Comparison of ENCODE assay signal across 23 mouse cellular contexts in genomic region chr12:54568078-54568931, GRCm38 (mm10).
DNase-seq lines count a peak whose midpoint lies in the region; ATAC-seq and TF ChIP-seq lines count a peak whose summit lies in the region.
"Had no signal": no experiment of that assay in that cellular context is flagged by ENCODE, and none has a peak within 500 bp of the region (broad histone marks: within the 10 kb centered on the region; RNA-seq: fewer than 3 reads in every experiment).

No protein-coding gene starts in this region.

- no peak for TF ChIP-seq CTCF in liver, postnatal 0 days (IDR thresholded peaks at IDR 0.05; ENCODE audit: low read depth)
- TF ChIP-seq CTCF in intestine, postnatal 0 days (IDR thresholded peaks at IDR 0.05; ENCODE audit: low read depth) = no peak

- no peak overlapping the region for H3K9ac ChIP-seq in liver, postnatal 0 days (replicated peaks)
- H3K9ac ChIP-seq in intestine, postnatal 0 days (ENCODE audit: low read depth, low read length) = no peak overlapping the region
- no peak overlapping the region for H3K9ac ChIP-seq in midbrain, embryonic 16.5 days (ENCODE audit: low read depth, low read length)
- H3K9ac ChIP-seq: hindbrain, embryonic 13.5 days; limb, embryonic 13.5 days; neural tube, embryonic 12.5 days had no signal

- no peaks in the 10 kb centered on the region for H3K9me3 ChIP-seq in liver, postnatal 0 days (ENCODE audit: low read length)
- H3K9me3 ChIP-seq in intestine, postnatal 0 days (ENCODE audit: control insufficient read depth) = peaks cover 3% of the 10 kb centered on the region; the same call in 1 of the 2 replicates
- 0 out of 2 replicates have a peak, but pooled peaks cover 2% of the 10 kb centered on the region for H3K9me3 ChIP-seq in midbrain, embryonic 16.5 days (replicated peaks; ENCODE audit: control insufficient read depth, low read length, poor library complexity, severe bottlenecking)

- H3K36me3 ChIP-seq in liver, postnatal 0 days (replicated peaks; ENCODE audit: insufficient read depth, low read length) = no peaks in the 10 kb centered on the region
- no peaks in the 10 kb centered on the region for H3K36me3 ChIP-seq in intestine, postnatal 0 days (ENCODE audit: control insufficient read depth, insufficient read depth)
- H3K36me3 ChIP-seq in midbrain, embryonic 16.5 days (ENCODE audit: control insufficient read depth, insufficient read depth, low read length) = no peaks in the 10 kb centered on the region
- H3K36me3 ChIP-seq: hindbrain, embryonic 13.5 days; limb, embryonic 13.5 days; neural tube, embryonic 12.5 days had no signal

- 57% methylated on average over 6 of the region's 6 CpGs for WGBS in liver, postnatal 0 days (ENCODE audit: insufficient replicate concordance)
- 45% methylated on average over 6 of the region's 6 CpGs for WGBS in intestine, postnatal 0 days
- WGBS in midbrain, embryonic 16.5 days = 75% methylated on average over 6 of the region's 6 CpGs

- peak overlapping the region; percentile 35 for H3K27ac ChIP-seq in liver, postnatal 0 days (ENCODE audit: low read depth)
- H3K27ac ChIP-seq in intestine, postnatal 0 days (ENCODE audit: low read depth, low read length) = no peak overlapping the region
- no peak overlapping the region for H3K27ac ChIP-seq in midbrain, embryonic 16.5 days (ENCODE audit: low read length)
- H3K27ac ChIP-seq: hindbrain, embryonic 13.5 days; limb, embryonic 13.5 days; neural tube, embryonic 12.5 days had no signal

- peak; percentile 90 for ATAC-seq in liver, postnatal 0 days
- ATAC-seq in intestine, postnatal 0 days = peak; percentile 59
- ATAC-seq in erythroblast, adult 5-6 weeks (replicated peaks; ENCODE audit: low FRiP score, poor library complexity, severe bottlenecking) = no peak
- no peak for ATAC-seq in midbrain, embryonic 16.5 days
- no peak for ATAC-seq in erythroid progenitor cell, adult 5-6 weeks (replicated peaks; ENCODE audit: low FRiP score, poor library complexity, severe bottlenecking)
- ATAC-seq: forebrain, embryonic 16.5 days; Patski had no signal

- no peak overlapping the region for H3K4me3 ChIP-seq in liver, postnatal 0 days (ENCODE audit: low read depth, low read length)
- no peak overlapping the region for H3K4me3 ChIP-seq in intestine, postnatal 0 days (ENCODE audit: low read depth, low read length)
- no peak overlapping the region for H3K4me3 ChIP-seq in midbrain, embryonic 16.5 days (ENCODE audit: low read depth, low read length)
- H3K4me3 ChIP-seq: hindbrain, embryonic 13.5 days; limb, embryonic 13.5 days; neural tube, embryonic 12.5 days had no signal

- H3K4me1 ChIP-seq in liver, postnatal 0 days (ENCODE audit: insufficient read depth) = 0 out of 2 replicates have a peak, but pooled peaks cover 3% of the 10 kb centered on the region
- H3K4me1 ChIP-seq in intestine, postnatal 0 days (replicated peaks; ENCODE audit: control insufficient read depth, insufficient read depth, low read length) = no peaks in the 10 kb centered on the region
- no peaks in the 10 kb centered on the region for H3K4me1 ChIP-seq in midbrain, embryonic 16.5 days (ENCODE audit: control insufficient read depth, insufficient read depth, low read length)
- H3K4me1 ChIP-seq: hindbrain, embryonic 13.5 days; limb, embryonic 13.5 days; neural tube, embryonic 12.5 days had no signal

- no peak for TF ChIP-seq EP300 in liver, postnatal 0 days (IDR thresholded peaks at IDR 0.05; ENCODE audit: low read depth)

- no peak for DNase-seq in liver, postnatal 0 days
- no peak for DNase-seq in liver
- peak; percentile 48 for DNase-seq in adipocyte (ENCODE audit: low spot score)
- DNase-seq in yolk sac, embryonic 10.5 days (ENCODE audit: low spot score) = peak; percentile 78
- DNase-seq: cerebellum, adult 8-10 months; heart, postnatal 10 days; kidney, adult 18-20 months; kidney, postnatal 10 days; layer of hippocampus, postnatal 36 days; lung, postnatal 14 days; right cerebral cortex, postnatal 4 days; thymus, adult 18-20 months; thymus, postnatal 4 days had no signal

- no peak overlapping the region for H3K4me2 ChIP-seq in liver, postnatal 0 days (ENCODE audit: low read depth, low read length)
- no peak overlapping the region for H3K4me2 ChIP-seq in intestine, postnatal 0 days (replicated peaks; ENCODE audit: low read depth)
- no peak overlapping the region for H3K4me2 ChIP-seq in midbrain, embryonic 16.5 days (ENCODE audit: low read length)
- H3K4me2 ChIP-seq: heart, embryonic 11.5 days; hindbrain, embryonic 13.5 days; limb, embryonic 13.5 days; neural tube, embryonic 12.5 days had no signal

- no peaks in the 10 kb centered on the region for H3K27me3 ChIP-seq in liver, postnatal 0 days (ENCODE audit: insufficient read depth, low read length)
- H3K27me3 ChIP-seq in intestine, postnatal 0 days (replicated peaks; ENCODE audit: control insufficient read depth, insufficient read depth, low read length) = no peaks in the 10 kb centered on the region
- no peaks in the 10 kb centered on the region for H3K27me3 ChIP-seq in midbrain, embryonic 16.5 days (ENCODE audit: control insufficient read depth, insufficient read depth, low read depth, low read length)
- H3K27me3 ChIP-seq: hindbrain, embryonic 13.5 days; limb, embryonic 13.5 days; neural tube, embryonic 12.5 days; Patski had no signal

Comparison
In these comparisons a context has a peak if more than half of its experiments do, and no peak if none do; other contexts are left out.
1. ATAC-seq: peak in liver, postnatal 0 days (single experiment) and intestine, postnatal 0 days (single experiment); none in erythroblast, adult 5-6 weeks (single experiment), midbrain, embryonic 16.5 days (single experiment) and erythroid progenitor cell, adult 5-6 weeks (single experiment).
2. DNase-seq: peak in adipocyte (single experiment) and yolk sac, embryonic 10.5 days (single experiment); none in liver, postnatal 0 days (single experiment) and liver (single experiment).